Mouse (Mus musculus) CH12.LX (cell line): Measurements from ENCODE around the gene Rbpjl. TPM values are rescaled to one million over a fixed set of nuclear protein-coding genes. Genes with fewer than 3 reads are reported as not detected.

Experiments
- DNase-seq: peaks from one replicate; pipeline ENCODE4 v3.0.0-alpha.2; 2013; ENCODE audit errors: extremely low read depth
- H3K27ac ChIP-seq: 2 replicates; pipeline ENCODE4 v1.5.1; 2012; ENCODE audit warnings: low read depth, mild to moderate bottlenecking, control low read depth, moderate library complexity; ENCODE audit not compliant: insufficient read depth
- H3K27me3 ChIP-seq: replicated peaks from 2 replicates; pipeline ENCODE3; 2012; ENCODE audit warnings: inconsistent platforms
- H3K36me3 ChIP-seq, 2 experiments: replicated peaks in 1 of 2; 2 replicates each; pipeline versions ENCODE3 to v1.6.1; 2012; ENCODE audit warnings: inconsistent platforms in 1 of 2, low read length in 1 of 2, mild to moderate bottlenecking in 1 of 2, mixed read lengths in 1 of 2, moderate library complexity in 1 of 2; ENCODE audit not compliant: control insufficient read depth in 1 of 2, insufficient read depth in 1 of 2
- H3K4me1 ChIP-seq, 2 experiments: 2 replicates each; pipeline ENCODE4 v1.6.1; 2012; ENCODE audit warnings: inconsistent platforms in 1 of 2, moderate library complexity in 1 of 2; ENCODE audit not compliant: insufficient read depth in 2 of 2, control insufficient read depth in 1 of 2
- H3K4me2 ChIP-seq: 2 replicates; pipeline ENCODE4 v1.6.1; 2012; ENCODE audit warnings: low read depth, mild to moderate bottlenecking, control low read depth; ENCODE audit not compliant: poor library complexity, insufficient read depth, severe bottlenecking
- H3K4me3 ChIP-seq, 3 experiments: fragments of 150-350 bp in 1 of 3; sonication (generic) in 1 of 3; replicated peaks in 1 of 3; 2 replicates each; pipeline versions ENCODE3 to v1.5.1; 2011 to 2012; ENCODE audit warnings: low read depth in 2 of 3, low read length in 2 of 3, mild to moderate bottlenecking in 2 of 3, moderate library complexity in 2 of 3, control low read depth in 1 of 3, improper control_type of control experiment in 1 of 3, inconsistent platforms in 1 of 3, mixed read lengths in 1 of 3; ENCODE audit not compliant: poor library complexity in 1 of 3
- H3K79me2 ChIP-seq: replicated peaks from 2 replicates; pipeline ENCODE4 v1.6.1; 2012; ENCODE audit warnings: mild to moderate bottlenecking, moderate library complexity; ENCODE audit not compliant: control insufficient read depth, poor library complexity, insufficient read depth, severe bottlenecking; ENCODE audit errors: extremely low read depth
- H3K9ac ChIP-seq: 2 replicates; pipeline ENCODE4 v1.6.1; 2012; ENCODE audit warnings: low read depth, mild to moderate bottlenecking, control low read depth, moderate library complexity; ENCODE audit not compliant: insufficient read depth
- H3K9me3 ChIP-seq: replicated peaks from 2 replicates; pipeline ENCODE3; 2012; ENCODE audit warnings: low read length, inconsistent platforms, mixed read lengths
- BHLHE40 ChIP-seq: IDR thresholded peaks from 2 replicates; pipeline ENCODE4 v1.6.1; 2011; ENCODE audit warnings: mild to moderate bottlenecking, low read depth, low read length, improper control_type of control experiment
- CHD2 ChIP-seq: IDR thresholded peaks from 2 replicates; pipeline ENCODE4 v1.6.1; 2011; ENCODE audit warnings: low read length, improper control_type of control experiment
- CTCF ChIP-seq, 2 experiments: IDR thresholded peaks in 1 of 2; conservative IDR thresholded peaks in 1 of 2; 2 replicates each; pipeline ENCODE4 v1.5.1; 2011 to 2012; ENCODE audit warnings: low read depth in 2 of 2, low read length in 2 of 2, improper control_type of control experiment in 1 of 2, inconsistent platforms in 1 of 2, mild to moderate bottlenecking in 1 of 2, moderate library complexity in 1 of 2
- ELF1 ChIP-seq: IDR thresholded peaks from 2 replicates; pipeline ENCODE4 v1.6.1; 2014; ENCODE audit warnings: low read depth, mild to moderate bottlenecking, inconsistent platforms, low read length, improper control_type of control experiment
- GABPA ChIP-seq: IDR thresholded peaks from 2 replicates; pipeline ENCODE4 v1.6.1; 2012; ENCODE audit warnings: low read depth, low read length, improper control_type of control experiment, inconsistent platforms; ENCODE audit not compliant: insufficient replicate concordance
- HCFC1 ChIP-seq: IDR thresholded peaks from 2 replicates; pipeline ENCODE4 v1.6.1; 2012; ENCODE audit warnings: low read depth, mild to moderate bottlenecking, inconsistent platforms, low read length, improper control_type of control experiment
- IRF4 ChIP-seq: IDR thresholded peaks from 2 replicates; pipeline ENCODE4 v1.6.1; 2014; ENCODE audit warnings: low read depth, mild to moderate bottlenecking, inconsistent platforms, low read length, improper control_type of control experiment
- KAT2A ChIP-seq: IDR thresholded peaks from 2 replicates; pipeline ENCODE4 v1.6.1; 2012; ENCODE audit warnings: low read length, improper control_type of control experiment, inconsistent platforms; ENCODE audit not compliant: insufficient replicate concordance
- MAFK ChIP-seq: IDR thresholded peaks from 2 replicates; pipeline ENCODE4 v1.6.1; 2011; ENCODE audit warnings: low read length, improper control_type of control experiment; ENCODE audit not compliant: insufficient replicate concordance
- MAX ChIP-seq: IDR thresholded peaks from 2 replicates; pipeline ENCODE4 v1.6.1; 2011; ENCODE audit warnings: low read length, improper control_type of control experiment
- MAZ ChIP-seq: IDR thresholded peaks from 2 replicates; pipeline ENCODE4 v1.6.1; 2012; ENCODE audit warnings: low read depth, mild to moderate bottlenecking, inconsistent platforms, low read length, improper control_type of control experiment, moderate library complexity
- MEF2A ChIP-seq: IDR thresholded peaks from 2 replicates; pipeline ENCODE4 v1.6.1; 2014; ENCODE audit warnings: low read depth, mild to moderate bottlenecking, inconsistent platforms, low read length, improper control_type of control experiment, borderline replicate concordance
- MXI1 ChIP-seq: IDR thresholded peaks from 2 replicates; pipeline ENCODE4 v1.6.1; 2011; ENCODE audit warnings: mild to moderate bottlenecking, low read depth, low read length, improper control_type of control experiment
- NRF1 ChIP-seq: IDR thresholded peaks from 2 replicates; pipeline ENCODE4 v1.6.1; 2014; ENCODE audit warnings: low read depth, mild to moderate bottlenecking, inconsistent platforms, low read length, improper control_type of control experiment, moderate library complexity
- PAX5 ChIP-seq: IDR thresholded peaks from 2 replicates; pipeline ENCODE4 v1.6.1; 2012; ENCODE audit warnings: low read length, inconsistent platforms, mixed read lengths
- POLR2A ChIP-seq: IDR thresholded peaks from 2 replicates; pipeline ENCODE4 v1.6.1; 2011; ENCODE audit warnings: low read depth, mild to moderate bottlenecking, improper control_type of control experiment, low read length
- POLR2AphosphoS2 ChIP-seq: IDR thresholded peaks from 2 replicates; pipeline ENCODE4 v1.6.1; 2011; ENCODE audit warnings: low read depth, low read length, improper control_type of control experiment
- RCOR1 ChIP-seq: conservative IDR thresholded peaks from 2 replicates; pipeline ENCODE4 v1.6.1; 2012; ENCODE audit warnings: low read depth, mild to moderate bottlenecking, inconsistent platforms, low read length, improper control_type of control experiment
- SIN3A ChIP-seq: IDR thresholded peaks from 2 replicates; pipeline ENCODE4 v1.6.1; 2012; ENCODE audit warnings: low read length, improper control_type of control experiment, inconsistent platforms
- SMC3 ChIP-seq: IDR thresholded peaks from 2 replicates; pipeline ENCODE4 v1.6.1; 2011; ENCODE audit warnings: low read depth, low read length, improper control_type of control experiment
- TBP ChIP-seq: conservative IDR thresholded peaks from 2 replicates; pipeline ENCODE4 v1.6.1; 2011; ENCODE audit warnings: low read depth, low read length, improper control_type of control experiment
- UBTF ChIP-seq: IDR thresholded peaks from 2 replicates; pipeline ENCODE4 v1.6.1; 2012; ENCODE audit warnings: low read depth, mild to moderate bottlenecking, inconsistent platforms, low read length, improper control_type of control experiment, moderate library complexity
- USF1 ChIP-seq: IDR thresholded peaks from 2 replicates; pipeline ENCODE4 v1.6.1; 2014; ENCODE audit warnings: low read depth, mild to moderate bottlenecking, inconsistent platforms, low read length, improper control_type of control experiment
- ZC3H11A ChIP-seq: IDR thresholded peaks from 2 replicates; pipeline ENCODE4 v1.6.1; 2012; ENCODE audit warnings: low read depth, mild to moderate bottlenecking, inconsistent platforms, low read length, improper control_type of control experiment
- ZKSCAN1 ChIP-seq: IDR thresholded peaks from 2 replicates; pipeline ENCODE4 v1.6.1; 2012; ENCODE audit warnings: low read depth, inconsistent platforms, low read length, improper control_type of control experiment, borderline replicate concordance
- ZMIZ1 ChIP-seq: IDR thresholded peaks from 2 replicates; pipeline ENCODE4 v1.6.1; 2012; ENCODE audit warnings: low read depth, mild to moderate bottlenecking, inconsistent platforms, low read length, improper control_type of control experiment
- ZNF384 ChIP-seq: IDR thresholded peaks from 2 replicates; pipeline ENCODE4 v1.6.1; 2012; ENCODE audit warnings: low read depth, low read length, improper control_type of control experiment, inconsistent platforms
- dilution Hi-C: fragments of 300-500 bp; cut with MboI; formaldehyde crosslinking; loops from 2 replicates; pipeline ENCODE4 v1.14.3; 2020; ENCODE audit warnings: low sequenced_read_pairs; ENCODE audit not compliant: extremely low pct_unique_long_range_greater_than_20kb, extremely low pct_ligation_motif_present
- in situ Hi-C: fragments of 300-500 bp; cut with MboI; formaldehyde crosslinking; loops from 3 replicates; pipeline ENCODE4 v1.14.3; 2019; ENCODE audit warnings: low sequenced_read_pairs, low pct_ligation_motif_present, low pct_unique_long_range_greater_than_20kb, mixed read lengths
- polyA plus RNA-seq: library from polyadenylated mRNA; unstranded; fragments of >175 nt; gene quantifications from 2 replicates; pipeline ENCODE4 v1.2.1, GENCODE M21; 2012; ENCODE audit warnings: low read depth; ENCODE audit not compliant: insufficient read length
- total RNA-seq, 2 experiments: library from RNA; depleted of rRNA; stranded (reverse); fragments of 300-350 nt in 1 of 2; fragments of >200 nt in 1 of 2; gene quantifications; 2 replicates each; pipeline ENCODE4 v1.2.3; 2012 to 2014

The Rbpjl gene
- total and polyA plus RNA-seq, 3 experiments: 0.08 TPM; not detected in 2

DNA sequence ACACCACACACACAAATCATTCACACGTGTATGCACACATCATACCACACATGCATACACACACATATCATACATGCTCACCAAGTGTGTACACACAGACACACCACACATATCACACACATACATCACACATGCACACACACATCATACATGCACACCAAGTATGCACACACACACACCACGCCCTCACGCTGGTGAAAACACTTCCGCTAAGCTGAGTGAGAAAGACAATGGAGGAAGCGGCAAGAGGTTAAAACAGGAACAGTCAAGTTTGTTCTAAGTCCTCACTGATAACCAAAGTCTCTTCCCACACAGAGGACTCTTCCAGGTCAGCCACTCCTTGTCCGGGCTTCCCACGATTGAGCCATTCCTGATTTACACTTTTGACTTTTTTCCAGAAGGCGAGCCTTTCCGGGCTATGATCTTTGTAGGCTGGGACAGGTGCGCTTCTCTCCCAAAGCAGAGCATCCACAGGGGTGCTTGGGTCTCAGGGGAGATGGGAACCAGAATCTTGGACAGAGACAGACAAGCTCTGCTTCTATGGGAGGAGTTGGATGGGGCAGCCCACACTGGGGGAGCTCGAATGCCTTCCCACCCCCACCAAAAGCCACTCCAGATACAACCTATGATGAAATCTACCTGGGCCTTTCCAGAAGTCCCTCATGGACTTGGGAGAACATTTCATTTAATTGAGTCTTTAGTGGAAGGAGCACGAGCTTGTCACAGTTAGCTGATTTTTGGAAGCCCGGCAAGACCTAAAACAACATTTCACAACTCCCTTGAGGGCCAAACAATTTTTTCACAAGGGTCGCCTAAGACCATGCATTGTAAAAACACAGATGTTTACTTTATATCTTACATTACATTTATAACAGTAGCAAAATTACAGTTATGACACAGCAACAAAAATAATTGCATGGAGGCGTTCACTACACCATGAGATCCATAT lies 25.2 kb upstream of the Rbpjl start:
- Histone ChIP-seq H3K4me2 (no peak overlapping the region), H3K4me3 (no peak overlapping the region), H3K27me3 (peaks cover 5% of the 10 kb centered on the region), H3K9ac (no peak overlapping the region), H3K4me1 (peaks cover 2 to 3% of the 10 kb centered on the region in 2 experiments), H3K9me3 (peaks cover 2% of the 10 kb centered on the region), H3K27ac (no peak overlapping the region), H3K36me3 (no peaks in the 10 kb centered on the region), H3K79me2 (no peaks in the 10 kb centered on the region)
- dilution Hi-C loops (no loop called here), in situ Hi-C loops (no loop called here)
- DNase-seq: no peak
- TF ChIP-seq HCFC1 (no peak), SIN3A (no peak), RCOR1 (no peak), IRF4 (no peak), BHLHE40 (no peak), MXI1 (no peak), USF1 (no peak), UBTF (no peak), CHD2 (no peak), MEF2A (no peak), ZNF384 (no peak), ZKSCAN1 (no peak), ZMIZ1 (no peak), CTCF (conservative IDR thresholded peaks at IDR 0.05 in 1 of 2, IDR thresholded peaks at IDR 0.05 in 1 of 2; ENCODE audit: low read depth in 2 of 2, low read length in 2 of 2) (no peak), POLR2A (no peak), GABPA (no peak), MAZ (no peak)

DNA sequence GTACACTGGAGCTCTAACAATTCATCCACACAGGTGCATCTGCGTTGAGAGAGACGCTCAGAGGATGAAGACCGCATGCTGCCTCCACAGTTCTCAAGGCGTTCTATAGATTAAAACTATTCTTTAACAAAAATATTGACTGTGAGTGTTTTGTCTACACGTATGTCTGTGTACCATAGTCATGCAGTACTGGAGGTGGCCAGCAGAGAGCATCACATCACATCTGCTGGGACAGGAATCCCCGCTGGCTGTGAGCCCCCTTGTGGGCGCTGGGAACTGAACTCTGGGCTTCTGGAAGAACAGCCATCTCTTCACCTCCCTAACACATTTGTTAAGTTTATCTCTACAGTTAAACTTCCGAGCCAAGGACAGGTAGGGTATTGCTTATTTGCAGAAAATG lies 21.2 kb upstream of the Rbpjl start:
- DNase-seq: no peak
- H3K36me3 ChIP-seq: no peaks in the 10 kb centered on the region
- in situ Hi-C loops (no loop called here), dilution Hi-C loops (no loop called here)
- H3K27me3 ChIP-seq: peaks cover 32% of the 10 kb centered on the region
- no peak overlapping the region for H3K4me3 ChIP-seq
- no peak overlapping the region for H3K4me2 ChIP-seq
- no peak overlapping the region for H3K27ac ChIP-seq
- no peaks in the 10 kb centered on the region for H3K79me2 ChIP-seq
- TF ChIP-seq MEF2A: no peak
- TF ChIP-seq KAT2A: no peak
- TF ChIP-seq POLR2AphosphoS2: no peak
- no peak for TF ChIP-seq MAFK
- no peak for TF ChIP-seq PAX5
- no peak for TF ChIP-seq MAX
- no peak for TF ChIP-seq UBTF
- no peak for TF ChIP-seq ZC3H11A
- TF ChIP-seq CTCF (conservative IDR thresholded peaks at IDR 0.05 in 1 of 2, IDR thresholded peaks at IDR 0.05 in 1 of 2; ENCODE audit: low read depth in 2 of 2, low read length in 2 of 2): peak; percentile 26 to 77; a peak in 2 of 4 replicates
- TF ChIP-seq TBP: no peak
- no peak for TF ChIP-seq NRF1
- no peak for TF ChIP-seq ELF1
- TF ChIP-seq POLR2A: no peak
- TF ChIP-seq SMC3: peak; percentile 41
- no peak overlapping the region for H3K9ac ChIP-seq
- peaks cover 2% of the 10 kb centered on the region for H3K9me3 ChIP-seq
- H3K4me1 ChIP-seq: peaks cover 5 to 9% of the 10 kb centered on the region in 2 experiments
